Mouse (Mus musculus): ENCODE measurements around the gene Ap1s3.

- TF ChIP-seq CTCF (IDR thresholded peaks at IDR 0.05; ENCODE audit: low read depth) (no peak), EP300 (IDR thresholded peaks at IDR 0.05; ENCODE audit: low read depth) (no peak)
Measured at GRCm38 (mm10) chr1:79707383-79707782, 35.6 kb upstream of the Ap1s3 start.

Measured in liver, postnatal 0 days (tissue).